Mouse (Mus musculus) megakaryocyte, embryonic 14.5 days (primary cell): ENCODE results near the gene C2cd2.

Experiments
- FLI1 ChIP-seq: IDR thresholded peaks from 2 replicates; pipeline ENCODE4 v1.6.1; 2012; ENCODE audit warnings: low read length, inconsistent platforms, mixed read lengths
- GATA1 ChIP-seq: IDR thresholded peaks from 3 replicates; pipeline ENCODE4 v1.6.1; 2012; ENCODE audit warnings: mixed read lengths, low read length, inconsistent platforms, borderline replicate concordance

DNA sequence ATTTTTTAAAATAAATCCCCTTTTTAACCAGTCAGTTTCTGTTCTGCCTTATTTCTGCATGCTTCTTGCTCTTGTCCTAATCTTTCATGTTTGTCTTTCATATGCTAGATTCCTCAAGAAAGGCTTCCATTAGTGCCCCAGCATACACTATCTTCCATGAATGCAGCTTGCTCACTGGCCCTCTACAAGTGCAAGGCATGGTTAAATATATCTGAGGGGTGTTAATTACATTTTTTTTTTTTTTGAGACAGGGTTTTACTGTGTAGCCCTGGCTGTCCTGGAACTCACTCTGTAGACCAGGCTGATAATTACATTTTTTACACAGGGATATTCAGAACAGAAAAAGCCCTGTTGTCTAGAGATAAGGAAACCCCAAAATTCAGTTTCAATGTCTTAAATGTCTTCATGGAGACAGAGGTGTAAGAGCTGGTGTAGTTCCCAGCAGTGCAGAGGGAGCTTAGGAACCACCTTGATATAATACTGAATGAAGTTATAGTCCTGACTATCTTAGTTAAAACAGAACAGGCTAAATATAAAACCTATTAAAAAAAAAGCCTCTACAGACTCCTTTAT, 3.9 kb downstream of the C2cd2 start:
- TF ChIP-seq FLI1 = no peak
- no peak for TF ChIP-seq GATA1
